Mouse (Mus musculus) ovary, postnatal 36 days (tissue): ENCODE measurements at regions not wholly inside any gene's neighbourhood (a gene's known extent, or its start where the extent isn't known, plus 50 kb on each side); places are given as distances from the start of the nearest gene placed in this dataset.
A peak's percentile ranks its signal among the peaks of the same experiment; 100 is the strongest.

Experiments
- DNase-seq: peaks from one replicate; pipeline ENCODE4 v3.0.0; 2022; ENCODE audit warnings: low spot score, mixed read lengths

- peak; percentile 1 for DNase-seq
Measured at GRCm38 (mm10) chr13:11268673-11269340, 837.9 kb downstream of the Ryr2 start.

- DNase-seq = no peak
Measured at GRCm38 (mm10) chr13:11247541-11247940, 859.2 kb downstream of the Ryr2 start.

- no peak for DNase-seq
Measured at GRCm38 (mm10) chr13:11216671-11217330, 856.2 kb upstream of the Chrm3 start.

GRCm38 (mm10) chr13:11210109-11210508, 849.5 kb upstream of the Chrm3 start:
- no peak for DNase-seq

- no peak for DNase-seq
Measured at GRCm38 (mm10) chr13:11205216-11205786, 844.7 kb upstream of the Chrm3 start.

GRCm38 (mm10) chr13:11201978-11202377, 841.3 kb upstream of the Chrm3 start:
- no peak for DNase-seq

GRCm38 (mm10) chr13:11192471-11192870, 831.8 kb upstream of the Chrm3 start:
- DNase-seq = no peak

- no peak for DNase-seq
Measured at GRCm38 (mm10) chr13:11181191-11181590, 820.5 kb upstream of the Chrm3 start.

GRCm38 (mm10) chr13:11180356-11180755, 819.7 kb upstream of the Chrm3 start:
- no peak for DNase-seq

GRCm38 (mm10) chr13:11178586-11178985, 817.9 kb upstream of the Chrm3 start:
- no peak for DNase-seq

GRCm38 (mm10) chr13:11177642-11178420, 817.2 kb upstream of the Chrm3 start:
- no peak for DNase-seq

GRCm38 (mm10) chr13:11167115-11167514, 806.5 kb upstream of the Chrm3 start:
- DNase-seq = no peak

- DNase-seq = no peak
Measured at GRCm38 (mm10) chr13:11164130-11164529, 803.5 kb upstream of the Chrm3 start.

GRCm38 (mm10) chr13:11147268-11147667, 786.6 kb upstream of the Chrm3 start:
- DNase-seq = no peak

- DNase-seq = no peak
Measured at GRCm38 (mm10) chr13:11107693-11108092, 747.0 kb upstream of the Chrm3 start.

GRCm38 (mm10) chr13:11106426-11106825, 745.8 kb upstream of the Chrm3 start:
- DNase-seq = no peak

GRCm38 (mm10) chr13:11105571-11105970, 744.9 kb upstream of the Chrm3 start:
- DNase-seq = peak; percentile 6

GRCm38 (mm10) chr13:11099586-11099950, 738.9 kb upstream of the Chrm3 start:
- DNase-seq = no peak

- DNase-seq = peak; percentile 12
Measured at GRCm38 (mm10) chr13:11098899-11099585, 738.4 kb upstream of the Chrm3 start.

- no peak for DNase-seq
Measured at GRCm38 (mm10) chr13:11092911-11093310, 732.3 kb upstream of the Chrm3 start.
